Mouse (Mus musculus) sigmoid colon, adult 10 weeks (tissue): Measurements from ENCODE around the gene Kcne3. TPM values are rescaled to one million over a fixed set of nuclear protein-coding genes. Genes with fewer than 3 reads are reported as not detected.

Experiments
- polyA plus RNA-seq: library from polyadenylated mRNA; stranded (reverse); fragments of 350-450 nt; fragmentation: Illumina TruSeq; extraction: RNeasy Lipid Tissue Mini Kit (QIAGEN cat#74804); gene quantifications from one replicate; pipeline ENCODE4 v1.2.3, GENCODE M21; 2014; ENCODE audit warnings: low read depth, low replicate concordance

Kcne3 gene
- polyA plus RNA-seq, result 422 TPM

DNA sequence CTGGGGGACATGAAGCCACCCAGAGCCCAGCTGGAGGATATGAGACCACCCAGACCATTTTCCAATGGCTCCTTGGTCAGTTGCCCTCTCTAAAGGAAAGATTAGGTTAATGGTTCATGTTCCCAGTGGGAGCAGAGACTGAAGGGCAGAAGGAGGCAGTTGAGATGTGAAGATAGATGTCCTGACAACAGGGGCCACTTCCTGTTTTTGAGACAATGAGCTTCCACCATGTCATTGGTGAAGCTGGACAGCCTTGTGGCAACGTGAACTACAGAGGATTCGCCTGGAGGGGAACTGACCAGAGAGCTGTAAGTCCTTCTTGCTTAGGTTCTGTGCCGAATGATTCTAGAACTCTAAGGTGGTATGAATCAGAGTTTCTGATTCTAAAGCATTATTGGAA is at the start of gene Kcne3:
Gene Kcne3, plus strand, starts transcription at position 234 of the 400 bp plus-strand sequence.

DNA sequence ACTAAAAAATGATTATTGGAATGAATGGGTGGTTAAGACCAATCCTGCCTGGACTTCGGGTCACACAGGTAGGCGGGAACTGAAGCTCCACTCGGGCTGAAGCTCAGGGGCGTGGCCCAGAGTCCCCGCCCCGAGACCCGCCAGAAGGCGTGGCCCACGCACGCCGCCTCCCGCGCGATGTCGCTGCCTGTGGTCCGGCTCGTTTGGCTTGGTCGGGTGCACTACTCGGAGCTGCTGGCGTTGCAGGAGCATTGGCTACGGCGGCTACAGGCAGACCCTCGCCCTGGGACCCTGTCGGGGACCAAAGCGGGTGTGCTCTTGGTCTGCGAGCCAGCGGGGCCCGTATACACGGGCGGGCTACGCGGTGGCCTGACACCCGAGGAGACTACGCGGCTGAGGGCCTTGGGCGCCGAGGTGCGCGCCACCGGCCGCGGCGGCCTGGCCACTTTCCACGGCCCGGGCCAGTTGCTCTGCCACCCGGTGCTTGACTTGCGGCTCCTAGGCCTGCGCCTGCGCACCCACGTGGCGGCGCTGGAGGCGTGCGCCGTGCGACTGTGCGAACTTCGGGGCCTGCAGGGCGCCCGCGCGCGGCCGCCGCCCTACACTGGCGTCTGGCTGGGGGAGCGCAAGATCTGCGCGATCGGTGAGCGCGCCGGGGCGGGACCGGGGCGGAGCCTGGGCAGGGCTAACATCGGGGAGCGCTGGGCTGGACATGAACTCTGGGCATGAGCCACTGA is 17.0 kb upstream of the Kcne3 start, which contains the start of gene Lipt2:
Gene Lipt2, plus strand, starts transcription at position 173 of the 737 bp plus-strand sequence.

DNA sequence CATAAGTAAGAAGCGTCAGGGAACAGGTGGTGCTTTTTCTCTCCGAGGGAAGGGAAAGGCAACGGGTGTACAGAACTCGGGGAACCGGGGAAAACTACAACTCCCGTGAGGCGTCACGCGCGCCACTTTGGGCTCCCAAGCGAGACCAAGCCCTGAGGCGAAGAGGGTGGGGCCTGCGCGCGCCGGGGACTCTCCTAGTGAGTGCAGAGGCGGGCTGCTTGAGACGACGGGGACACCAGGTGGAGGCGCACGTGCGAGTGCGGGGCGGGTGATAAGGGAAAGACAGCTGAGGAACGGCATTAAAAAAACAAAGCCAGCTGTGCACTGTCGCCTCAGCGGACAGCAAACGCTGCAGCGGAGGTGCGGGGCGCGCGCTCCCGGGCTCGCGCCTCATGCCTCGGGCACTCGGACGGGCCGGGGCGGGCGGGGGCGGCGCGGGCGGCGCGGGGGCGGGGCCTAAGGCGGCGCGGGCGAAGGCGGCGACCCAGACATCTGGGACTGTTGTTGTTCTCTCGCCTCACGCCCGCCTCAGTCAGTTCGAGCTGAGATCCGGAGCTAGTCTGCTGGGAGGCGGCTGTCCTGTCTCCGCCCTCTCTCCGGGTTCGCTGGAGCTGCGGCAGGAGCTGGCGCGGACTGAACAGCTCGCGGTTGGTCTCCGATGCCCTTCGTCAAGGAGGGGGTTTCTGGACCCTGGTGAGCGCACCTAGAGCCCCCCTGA is 51.0 kb downstream of the Kcne3 start, which contains the start of gene Pgm2l1:
Gene Pgm2l1, plus strand, starts transcription at position 237 of the 718 bp plus-strand sequence.

Other genes starting within 250 kb of the Kcne3 start
- 10.3 TPM for gene Rnf169, start 196.1 kb upstream of the Kcne3 start, polyA plus RNA-seq
- gene Chrdl2, start 170.3 kb upstream of the Kcne3 start, polyA plus RNA-seq, result 0.54 TPM
- 43.0 TPM for gene Pold3, start 54.9 kb upstream of the Kcne3 start, polyA plus RNA-seq
- gene Lipt2, start 17.2 kb upstream of the Kcne3 start, polyA plus RNA-seq, result 19.9 TPM
- 24.8 TPM for gene Pgm2l1, start 50.9 kb downstream of the Kcne3 start, polyA plus RNA-seq
- 1.6 TPM for gene P4ha3, start 109.0 kb downstream of the Kcne3 start, polyA plus RNA-seq
- 23.2 TPM for gene C2cd3, start 195.7 kb downstream of the Kcne3 start, polyA plus RNA-seq
- 63.2 TPM for gene Ppme1, start 195.8 kb downstream of the Kcne3 start, polyA plus RNA-seq